Mouse (Mus musculus) c-Kit-positive CD71-negative TER-119-negative erythroid progenitor cells, embryonic 14.5 days (primary cell): ENCODE measurements around the gene Depdc1b.

Experiments
- DNase-seq: peaks from one replicate; pipeline ENCODE4 v3.0.0-alpha.2; 2013; ENCODE audit warnings: low read depth

The Depdc1b gene

GRCm38 (mm10) chr13:108354804-108355552 is 38.8 kb downstream of the Depdc1b start:
- DNase-seq, result no peak

- no peak for DNase-seq
These were observed 41.2 kb downstream of the Depdc1b start for GRCm38 (mm10) chr13:108357362-108357761.

GRCm38 (mm10) chr13:108358228-108358627 is 42.1 kb downstream of the Depdc1b start:
- no peak for DNase-seq

DNA sequence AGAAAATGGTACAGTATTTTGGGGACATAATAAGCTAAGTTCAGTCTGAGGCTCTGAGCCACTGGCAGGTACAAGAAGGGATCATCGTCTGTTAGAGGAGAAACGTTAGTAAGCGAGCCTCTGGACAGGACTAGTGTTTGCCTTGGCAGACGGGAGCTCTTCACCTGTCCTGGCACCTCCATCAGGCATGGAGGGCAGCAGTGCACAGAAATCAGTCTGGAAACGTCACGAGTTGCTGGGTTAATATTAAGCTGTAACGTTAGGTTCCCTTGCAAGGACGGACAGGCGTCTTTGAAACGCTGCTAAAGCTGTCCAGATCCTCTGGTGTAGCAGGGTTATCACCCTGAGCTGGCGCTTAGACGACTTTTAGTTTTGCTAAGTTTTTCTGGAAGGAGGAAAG is 51.4 kb downstream of the Depdc1b start:
- no peak for DNase-seq

- DNase-seq, result no peak
These were observed 54.3 kb downstream of the Depdc1b start for GRCm38 (mm10) chr13:108370241-108370941.

- no peak for DNase-seq
These were observed 55.3 kb downstream of the Depdc1b start for GRCm38 (mm10) chr13:108371352-108371921.

- DNase-seq, result no peak
These were observed 57.1 kb downstream of the Depdc1b start for GRCm38 (mm10) chr13:108373231-108373630.

GRCm38 (mm10) chr13:108376637-108377036 is 60.5 kb downstream of the Depdc1b start:
- DNase-seq, result no peak

- no peak for DNase-seq
These were observed 65.0 kb downstream of the Depdc1b start for GRCm38 (mm10) chr13:108381161-108381560.

DNA sequence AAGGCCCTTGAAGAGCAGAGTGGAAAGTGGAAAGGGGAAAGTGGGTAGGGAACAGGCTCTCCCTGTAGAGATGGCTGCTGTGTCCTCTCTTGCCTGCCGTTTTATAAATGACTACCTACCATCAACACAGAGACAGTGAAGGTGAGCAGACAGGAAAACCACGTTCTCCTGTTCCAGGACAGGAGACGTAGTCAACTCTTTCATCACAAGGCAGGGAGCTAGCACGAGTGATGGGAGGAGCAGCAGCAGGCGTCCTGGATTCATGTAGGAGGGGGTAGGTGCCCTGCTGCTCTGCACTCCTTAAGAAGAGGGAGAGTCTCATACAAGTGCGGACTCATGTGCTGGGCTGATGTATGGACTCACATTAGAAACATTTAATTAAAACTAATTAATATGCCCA is 66.9 kb downstream of the Depdc1b start:
- DNase-seq, result no peak

GRCm38 (mm10) chr13:108386058-108386457 is 69.9 kb downstream of the Depdc1b start:
- DNase-seq, result no peak

GRCm38 (mm10) chr13:108390565-108390964 is 74.4 kb downstream of the Depdc1b start:
- peak; percentile 18 for DNase-seq

- no peak for DNase-seq
These were observed 87.1 kb downstream of the Depdc1b start for GRCm38 (mm10) chr13:108403197-108403596.

DNA sequence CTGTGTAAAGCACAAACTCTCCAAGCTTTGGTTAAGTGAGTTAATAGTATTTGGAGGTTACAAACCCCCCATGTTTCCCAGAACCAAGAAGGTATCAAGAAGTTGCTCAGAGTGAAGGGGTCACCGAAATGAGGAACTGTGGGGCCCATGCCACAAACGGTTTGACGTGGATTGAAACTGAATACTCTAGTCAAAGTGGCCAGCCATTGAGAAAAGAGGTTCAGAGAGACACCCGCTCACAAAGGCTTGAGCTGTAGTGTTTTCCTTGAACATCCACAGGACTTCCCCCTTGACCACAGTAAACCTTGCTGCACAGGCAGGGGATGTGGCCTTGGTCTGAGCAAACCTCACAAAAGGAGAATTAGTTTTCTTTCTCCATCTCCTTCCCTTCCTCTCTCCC is 88.2 kb downstream of the Depdc1b start:
- DNase-seq, result no peak

GRCm38 (mm10) chr13:108415464-108415863 is 99.3 kb downstream of the Depdc1b start:
- no peak for DNase-seq

DNA sequence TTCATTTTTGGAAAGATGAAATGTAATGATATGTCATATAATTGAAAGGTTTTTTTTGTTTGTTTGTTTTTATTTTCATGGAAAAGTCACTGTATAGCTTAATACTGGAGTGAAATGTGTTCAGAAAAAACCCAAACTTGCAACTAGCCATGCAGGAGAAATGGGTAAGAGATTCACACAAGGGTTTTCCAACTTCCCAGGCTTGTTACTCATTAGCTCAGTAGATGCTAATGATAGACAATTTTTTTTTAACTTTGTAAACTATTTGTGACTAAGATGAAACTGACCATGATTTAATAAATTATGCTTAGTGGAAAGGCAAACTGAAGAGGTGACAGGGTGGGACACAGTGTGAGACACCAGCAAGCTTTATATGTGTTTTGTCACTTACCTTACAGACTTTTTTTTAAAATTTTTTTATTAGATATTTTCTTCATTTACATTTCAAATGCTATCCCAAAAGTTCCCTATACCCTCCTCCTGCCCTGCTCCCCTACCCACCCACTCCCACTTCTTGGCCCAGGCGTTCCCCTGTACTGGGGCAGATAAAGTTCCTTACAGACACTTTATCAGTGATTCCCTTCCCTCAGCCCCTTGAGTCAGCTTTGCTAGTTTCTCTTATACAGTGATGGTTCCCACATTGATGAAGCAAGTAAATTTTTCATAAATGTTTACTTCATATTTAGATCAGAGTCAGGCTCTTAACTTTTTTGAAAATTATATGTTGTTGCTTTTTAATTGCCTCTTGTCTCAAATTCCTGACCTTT is 102.8 kb downstream of the Depdc1b start:
- no peak for DNase-seq

- DNase-seq, result no peak
These were observed 110.2 kb downstream of the Depdc1b start for GRCm38 (mm10) chr13:108426322-108426721.

DNA sequence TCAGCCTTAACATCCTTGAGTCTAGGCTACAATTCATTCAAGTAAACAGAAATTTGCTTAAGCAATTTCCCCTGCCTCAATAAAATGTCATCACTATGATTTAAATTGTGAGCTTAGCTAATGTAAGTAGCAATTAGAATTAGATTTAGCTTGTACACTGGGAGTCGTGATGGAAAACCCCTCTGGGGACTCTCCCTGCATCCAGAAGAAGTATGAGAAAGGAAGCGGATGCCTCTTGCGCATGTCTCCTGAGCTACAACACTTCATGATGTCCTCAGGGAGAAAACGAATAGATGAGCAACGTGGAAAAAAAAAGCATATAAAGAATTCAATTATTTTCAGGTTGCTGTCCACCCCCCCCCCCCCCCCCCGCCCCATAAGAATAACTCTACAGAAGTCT is 112.7 kb downstream of the Depdc1b start:
- DNase-seq, result no peak

- DNase-seq, result no peak
These were observed 113.5 kb downstream of the Depdc1b start for GRCm38 (mm10) chr13:108429623-108430022.

GRCm38 (mm10) chr13:108431776-108432175 is 115.6 kb downstream of the Depdc1b start:
- no peak for DNase-seq

GRCm38 (mm10) chr13:108435687-108436086 is 119.6 kb downstream of the Depdc1b start:
- DNase-seq, result no peak

DNA sequence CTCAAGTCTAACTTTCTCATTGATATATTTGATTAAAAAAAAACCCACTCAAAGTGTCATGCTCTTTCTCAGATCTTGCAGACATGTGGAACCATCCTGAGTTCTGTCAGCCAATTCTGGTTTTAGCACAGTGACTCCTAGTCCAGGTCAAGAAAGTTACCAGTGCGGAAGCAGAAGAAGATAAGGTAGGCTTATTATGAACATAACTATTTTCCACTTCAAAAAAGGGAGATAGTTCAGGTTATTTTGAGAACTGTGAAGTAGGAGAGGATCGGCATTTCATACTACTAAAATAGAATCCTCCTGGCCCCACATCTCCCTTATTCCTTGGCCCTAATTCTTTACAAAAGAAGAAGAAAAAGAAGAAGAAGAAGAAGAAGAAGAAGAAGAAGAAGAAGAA is 121.3 kb downstream of the Depdc1b start:
- no peak for DNase-seq
